Mouse (Mus musculus): Measurements from ENCODE around the gene Slc6a4.

DNA sequence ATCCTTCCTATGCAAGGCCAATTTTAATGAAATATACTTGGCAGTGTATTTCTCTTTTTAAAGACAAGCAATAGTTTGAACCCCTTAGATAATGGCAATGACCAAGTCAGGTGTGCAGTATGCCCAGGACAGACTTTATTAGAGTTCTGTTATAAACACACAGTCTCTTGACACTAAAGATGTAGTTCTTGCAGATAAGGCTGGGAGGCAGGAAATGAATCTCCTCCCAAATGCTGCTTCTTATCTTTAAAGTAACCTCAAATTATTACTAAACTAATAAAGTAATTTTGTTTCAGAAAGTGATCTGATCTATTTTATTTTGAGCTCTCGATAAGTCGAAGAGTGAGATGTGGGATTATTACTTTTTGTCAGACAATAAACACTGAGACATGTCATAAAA lies 65.0 kb downstream of the Slc6a4 start:
- TF ChIP-seq FLI1 (IDR thresholded peaks at IDR 0.05; ENCODE audit: low read length): no peak
- no peak for TF ChIP-seq GATA1 (IDR thresholded peaks at IDR 0.05; ENCODE audit: borderline replicate concordance, low read length)
